Mouse (Mus musculus) frontal cortex, postnatal 25 days (tissue): ENCODE data around the gene Tet3.
A peak's percentile ranks its signal among the peaks of the same experiment; 100 is the strongest.

Experiments
- DNase-seq, 2 experiments: peaks; one replicate each; pipeline ENCODE4 v3.0.0; 2022; ENCODE audit warnings: low spot score in 2 of 2

The Tet3 gene

DNA sequence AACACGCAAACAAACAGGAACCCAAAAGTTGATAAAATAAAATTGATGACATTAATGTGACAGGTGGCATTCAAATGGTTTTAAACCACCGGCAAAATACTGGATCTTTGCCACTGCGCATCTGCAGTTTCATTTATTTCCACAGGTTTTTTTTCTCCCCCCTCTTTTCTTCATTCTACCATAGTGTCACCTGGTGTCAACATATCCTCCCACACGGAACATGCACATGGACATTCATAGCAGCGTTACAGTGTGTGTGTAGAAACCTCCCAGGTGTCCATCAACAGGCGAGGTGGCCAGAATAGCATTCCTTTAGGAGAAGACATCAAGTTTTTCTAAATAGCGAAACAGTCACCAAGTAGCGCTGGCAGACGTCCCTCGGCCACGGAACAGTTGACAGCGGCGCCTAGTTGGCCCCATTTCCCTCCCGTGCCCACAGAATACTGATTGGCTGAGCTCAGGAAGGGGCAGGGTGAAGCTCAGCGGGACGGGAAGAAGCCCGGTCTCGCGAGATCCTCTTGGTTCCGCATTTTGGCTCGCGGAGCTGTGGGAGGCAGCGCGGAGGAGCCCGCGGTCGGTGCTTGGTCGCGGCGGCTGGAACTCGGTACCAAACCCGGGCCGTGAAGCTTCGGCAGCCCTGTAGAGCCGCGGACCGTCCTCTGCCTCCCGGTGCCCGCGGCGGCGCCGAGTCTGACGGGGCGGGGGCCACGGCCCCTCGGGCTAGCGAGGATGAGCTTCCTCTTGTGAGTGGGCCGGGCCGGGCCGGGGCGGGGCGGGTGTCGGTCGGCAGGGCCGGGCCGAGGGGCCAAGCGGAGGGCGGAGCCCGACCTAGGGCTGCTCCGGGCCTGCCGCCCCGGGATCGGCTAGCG, 133.1 kb downstream of the Tet3 start, which contains the start of the genes Mthfd2 and Mob1a:
Gene Mthfd2 (minus strand): TSS at position 384 of the 869 bp plus-strand sequence.
Gene Mob1a (plus strand): TSS at position 492 of the 869 bp plus-strand sequence.
- DNase-seq = peak; percentile 89

DNA sequence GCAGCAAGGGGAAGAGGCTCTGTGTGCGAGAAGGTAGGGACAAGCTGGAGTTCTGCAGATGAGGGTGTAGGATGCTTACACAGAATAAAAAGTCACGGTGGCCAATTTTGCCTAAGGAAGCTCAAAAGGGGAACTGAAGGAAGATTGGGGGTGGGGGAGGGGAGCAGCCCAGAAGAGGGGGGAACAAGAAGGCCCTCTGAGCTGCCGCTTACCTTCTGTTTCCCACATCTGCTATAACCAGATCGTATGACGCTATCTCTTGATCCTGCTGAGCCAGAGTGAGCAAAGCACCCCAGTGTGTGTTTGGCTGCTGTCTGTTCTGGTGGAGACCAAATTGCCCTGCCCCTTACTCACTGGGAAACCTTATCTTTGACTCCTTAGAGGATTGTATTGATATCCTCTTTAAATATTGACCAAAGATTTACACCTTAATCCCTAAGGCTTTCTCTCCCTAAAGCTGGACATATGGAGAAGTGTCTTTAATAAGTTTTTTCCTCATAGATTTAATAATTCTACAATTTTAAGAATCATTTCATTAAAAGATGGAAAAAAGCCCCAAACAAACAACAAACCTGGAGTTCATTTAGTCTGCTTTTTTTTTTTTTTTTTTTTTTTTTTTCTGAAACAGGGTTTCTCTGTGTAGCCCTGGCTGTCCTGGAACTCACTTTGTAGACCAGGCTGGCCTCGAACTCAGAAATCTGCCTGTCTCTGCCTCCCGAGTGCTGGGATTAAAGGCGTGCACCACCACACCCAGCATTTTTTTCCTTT, 135.0 kb downstream of the Tet3 start:
- no peak for DNase-seq

DNA sequence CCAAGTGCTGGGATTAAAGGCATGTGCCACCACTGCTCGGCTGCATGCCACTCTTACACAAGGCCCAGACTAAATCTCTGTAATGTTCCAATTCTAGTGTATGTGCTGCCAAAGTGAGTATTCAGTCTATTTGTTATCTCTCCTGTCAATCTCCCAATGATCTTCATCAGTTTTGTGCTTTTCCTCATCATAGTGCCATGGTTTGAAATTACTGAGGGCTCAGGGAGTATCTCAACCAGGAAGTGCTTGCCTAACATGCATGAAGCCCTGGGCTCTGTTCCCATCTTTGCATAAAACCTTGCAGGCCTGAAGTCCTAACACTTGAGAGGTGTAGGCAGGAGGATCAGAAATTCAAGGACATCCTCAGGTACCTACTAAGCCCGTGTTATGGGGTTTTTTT, 136.1 kb downstream of the Tet3 start:
- DNase-seq = no peak

DNA sequence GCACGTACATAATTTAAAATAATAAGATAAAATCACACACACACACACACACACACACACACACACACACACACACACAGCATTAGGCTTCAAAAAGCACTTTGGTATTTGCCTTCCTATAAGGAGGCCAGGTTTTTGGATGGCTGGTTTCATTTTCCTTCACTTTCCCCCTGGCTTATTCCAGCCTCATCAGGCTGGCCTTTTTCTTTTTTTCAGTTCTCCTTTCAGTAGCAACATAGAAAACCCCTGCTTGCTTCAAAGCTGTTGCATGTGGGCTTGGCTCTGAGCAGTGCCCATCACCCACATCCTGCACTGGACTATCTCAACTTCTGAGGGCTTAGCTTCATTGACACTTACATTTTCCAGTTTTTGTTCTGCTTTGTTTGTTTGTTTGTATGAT, 137.0 kb downstream of the Tet3 start:
- no peak for DNase-seq

DNA sequence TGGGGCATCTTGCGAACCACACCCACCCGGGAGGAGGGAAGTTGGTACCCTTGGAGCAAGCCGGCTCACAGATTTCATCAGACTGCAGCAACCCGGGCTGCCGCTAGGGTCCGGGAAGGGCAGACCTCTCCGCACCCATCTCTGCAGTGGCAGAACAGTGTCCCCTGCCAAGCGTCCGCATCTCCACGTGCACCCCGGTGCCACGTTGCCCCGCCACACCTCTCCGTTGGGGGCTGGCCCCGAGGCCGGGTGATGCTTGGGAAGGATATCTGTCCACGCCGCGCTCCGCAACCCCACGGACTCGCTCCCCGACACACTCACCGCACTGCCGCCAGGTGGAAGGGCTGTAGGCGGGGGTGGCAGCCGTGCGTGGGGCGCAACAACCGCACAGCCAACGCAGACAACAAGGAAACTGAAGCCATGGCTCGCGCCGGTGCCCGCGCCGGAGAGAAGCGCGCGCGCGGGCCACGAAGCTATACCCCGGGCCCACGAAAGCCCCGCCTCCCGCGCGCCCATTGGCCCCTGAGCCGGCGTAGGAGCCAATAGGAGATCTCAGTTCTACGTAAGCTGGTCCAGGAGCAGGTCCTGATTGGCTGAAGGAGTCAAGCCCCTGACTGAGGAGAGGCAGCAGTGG, 141.7 kb downstream of the Tet3 start:
- peak; percentile 79 to 83 for DNase-seq

DNA sequence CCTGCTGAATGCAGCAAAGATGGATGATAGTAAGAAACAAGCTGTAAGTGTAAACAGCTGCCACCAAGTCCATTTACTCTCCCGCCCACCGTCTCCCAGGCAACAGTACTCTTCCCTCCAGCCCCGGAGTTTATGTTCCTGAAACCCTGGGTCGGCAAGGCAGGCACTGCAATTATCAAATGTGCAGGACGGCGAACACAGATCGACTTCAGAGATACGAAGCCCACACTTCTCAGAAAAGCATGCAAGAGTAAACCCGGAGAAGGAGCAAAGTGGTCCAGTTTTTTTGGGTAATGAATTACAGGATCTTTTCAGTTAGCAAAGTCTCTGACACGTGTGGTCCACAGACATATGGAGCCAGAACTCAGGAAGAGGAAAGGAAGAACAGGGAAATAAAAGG, 142.9 kb downstream of the Tet3 start:
- no peak for DNase-seq

DNA sequence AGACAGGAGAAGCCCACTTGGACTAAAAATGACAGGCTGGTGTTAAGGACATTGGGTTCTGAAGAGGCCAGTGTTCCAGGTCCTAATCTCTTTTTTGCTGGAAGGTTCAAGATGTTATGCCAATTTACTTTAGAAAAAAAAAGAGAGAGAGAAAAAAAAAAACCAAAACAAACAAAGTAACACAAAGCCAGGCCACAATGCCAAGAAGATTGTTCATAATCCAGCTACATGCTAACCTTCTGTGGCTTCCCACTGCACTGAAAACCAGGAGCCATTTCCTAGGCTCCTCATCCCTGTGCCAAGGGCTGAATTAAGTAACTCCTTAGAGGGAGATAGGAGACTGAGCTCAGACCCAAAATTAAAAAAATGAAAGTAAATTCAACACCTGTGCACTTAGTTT, 143.6 kb downstream of the Tet3 start:
- no peak for DNase-seq

DNA sequence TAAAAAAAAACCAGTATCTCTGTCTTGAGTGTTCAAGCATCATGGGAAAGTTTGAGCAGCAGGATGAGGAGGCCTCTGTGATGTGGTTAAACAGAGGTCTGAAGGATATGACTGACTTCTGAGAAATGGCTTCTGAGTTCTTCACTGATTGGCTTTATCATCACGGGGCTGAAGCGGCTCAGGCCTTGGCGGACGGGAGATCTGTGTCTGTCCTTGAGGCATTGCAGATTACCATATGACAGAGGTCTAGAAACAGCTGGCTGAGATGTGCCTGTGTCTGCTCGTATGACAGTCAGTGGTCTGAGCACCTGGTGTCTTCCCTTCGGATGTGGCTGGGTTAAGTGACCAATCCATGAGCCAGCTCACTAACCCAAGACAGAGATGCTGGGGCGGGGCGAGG, 146.4 kb downstream of the Tet3 start:
- DNase-seq = no peak
